Mouse (Mus musculus): ENCODE data around the gene Ptpn4.

DNA sequence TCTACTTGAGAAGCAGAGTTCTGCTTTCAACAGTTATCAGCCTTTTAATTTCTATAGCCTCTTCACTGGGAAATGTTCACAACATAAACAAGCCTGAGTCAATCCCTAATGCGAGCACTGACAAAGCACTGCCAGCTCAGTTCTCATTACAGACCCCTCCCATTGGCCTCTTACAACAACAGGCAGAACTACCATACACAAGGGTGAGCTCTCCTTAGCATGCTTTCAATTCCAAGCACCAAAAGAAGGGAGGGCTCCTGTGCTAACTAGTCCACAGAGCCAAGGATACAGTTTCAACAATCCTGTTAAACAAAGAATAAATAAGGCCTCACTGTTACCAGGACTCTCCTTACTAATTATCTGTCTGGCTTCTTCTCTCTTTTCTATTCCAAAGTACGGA is 213.0 kb downstream of the Ptpn4 start:
- no peak for TF ChIP-seq EP300 (IDR thresholded peaks at IDR 0.05; ENCODE audit: low read depth)
- TF ChIP-seq CTCF (IDR thresholded peaks at IDR 0.05; ENCODE audit: low read depth), result no peak

Data from heart, postnatal 0 days (tissue).